Mouse (Mus musculus): ENCODE data around the gene Rab3gap1.

- TF ChIP-seq CTCF (IDR thresholded peaks at IDR 0.05; ENCODE audit: borderline replicate concordance, insufficient read depth, low read depth, low read length): no peak
- TF ChIP-seq POLR2A (IDR thresholded peaks at IDR 0.05; ENCODE audit: borderline replicate concordance, insufficient read depth, low read length): no peak
These were observed 34.9 kb upstream of the Rab3gap1 start for GRCm38 (mm10) chr1:127833714-127834113.
